Mouse (Mus musculus) skeletal muscle tissue, adult 2 months (tissue): ENCODE results near the gene Gal3st1.
"Not testable (repeated sequence)": the region's sequence is repeated elsewhere in the genome, so short reads cannot be mapped to it uniquely, and the experiment has no call there.

Experiments used
- DNase-seq: peaks from one replicate; pipeline ENCODE4 v3.0.0-alpha.2; 2012; ENCODE audit warnings: low read depth, low spot score

Gal3st1 gene

DNA sequence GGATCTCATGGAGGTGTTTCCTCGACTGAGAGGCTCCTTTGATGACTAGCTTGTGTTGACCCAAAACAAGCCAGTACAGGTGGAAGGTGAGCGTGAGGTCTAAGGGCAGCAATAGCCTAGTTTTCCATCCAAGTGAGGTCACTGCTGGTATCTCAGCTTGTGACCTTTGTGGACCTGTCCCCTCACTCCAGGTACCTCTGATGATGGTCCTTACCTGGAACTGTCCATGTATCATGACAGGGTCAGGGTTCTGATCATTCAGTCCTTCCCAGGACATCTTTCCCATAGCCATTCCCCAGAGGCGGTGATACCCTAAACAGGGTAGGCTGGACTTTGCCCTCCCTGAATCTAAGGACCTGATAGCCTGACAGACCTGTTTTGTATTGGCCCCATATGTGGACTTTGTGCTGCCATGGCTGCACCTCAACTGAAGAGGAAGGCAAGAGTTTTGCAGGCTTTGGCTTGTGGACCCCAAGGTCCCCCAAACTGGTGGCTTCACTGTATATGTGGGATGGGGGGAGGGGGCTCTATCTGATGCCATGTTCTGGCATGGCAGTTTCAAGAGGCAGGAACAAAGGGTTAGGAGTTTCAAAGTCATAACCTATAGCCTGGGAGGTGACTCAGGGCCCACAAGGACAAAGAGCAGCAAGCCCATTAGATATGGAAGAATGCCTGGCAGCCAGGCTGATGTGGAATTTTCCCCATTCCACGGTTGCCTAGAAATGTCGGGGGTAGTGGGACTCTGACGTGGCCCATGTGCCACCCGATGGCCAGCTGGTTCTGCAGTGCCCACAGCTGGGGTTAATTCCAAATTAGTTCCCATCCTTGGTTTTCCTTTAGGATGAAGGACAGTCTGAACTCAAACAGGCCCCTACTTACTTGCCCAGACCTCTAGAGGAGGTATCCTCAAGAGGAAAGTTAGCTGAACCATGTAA is 894 bp upstream of the Gal3st1 start:
- no peak for DNase-seq

DNA sequence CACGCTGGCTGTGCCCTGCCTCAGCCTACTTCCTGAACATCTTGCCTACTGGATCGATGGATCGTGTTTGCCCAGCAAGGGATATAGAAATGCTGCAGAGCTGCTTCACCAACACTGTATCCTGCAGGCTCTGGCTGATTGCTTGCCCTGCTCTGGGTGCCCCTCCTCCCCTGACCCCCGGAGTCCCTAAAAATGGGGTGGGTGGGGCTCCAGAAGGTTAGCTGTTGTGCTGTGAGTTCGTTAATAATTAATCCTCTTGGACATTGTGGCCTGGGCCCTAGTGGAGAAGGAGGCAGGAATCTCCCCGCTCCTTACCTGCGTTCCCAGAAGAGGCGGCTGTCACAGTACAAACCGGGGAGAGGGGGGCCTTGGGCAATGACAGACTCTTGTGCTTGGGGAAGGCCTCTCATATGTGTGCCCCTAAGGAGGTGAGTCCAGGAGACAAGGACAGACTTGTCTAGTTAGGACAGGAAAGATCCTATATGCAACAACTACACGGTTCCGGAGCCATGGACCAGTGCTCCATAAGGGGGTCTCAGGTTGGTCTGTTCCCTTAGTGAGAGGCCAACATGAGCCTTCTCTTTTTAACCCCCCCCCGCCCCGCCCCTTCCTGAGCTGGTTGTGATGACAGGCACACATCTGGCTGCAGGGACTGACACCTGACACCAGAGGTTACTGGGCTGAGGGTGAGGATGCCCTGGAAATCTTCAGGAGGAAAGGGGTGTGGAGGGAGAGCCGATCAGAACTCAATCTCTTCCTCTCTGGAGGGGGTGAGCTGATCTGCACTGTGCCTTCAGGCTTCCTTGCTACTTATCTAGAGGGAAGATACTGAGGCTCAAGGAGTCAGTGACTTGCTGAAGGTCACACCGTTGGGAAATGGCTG is 668 bp downstream of the Gal3st1 start:
- no peak for DNase-seq

DNA sequence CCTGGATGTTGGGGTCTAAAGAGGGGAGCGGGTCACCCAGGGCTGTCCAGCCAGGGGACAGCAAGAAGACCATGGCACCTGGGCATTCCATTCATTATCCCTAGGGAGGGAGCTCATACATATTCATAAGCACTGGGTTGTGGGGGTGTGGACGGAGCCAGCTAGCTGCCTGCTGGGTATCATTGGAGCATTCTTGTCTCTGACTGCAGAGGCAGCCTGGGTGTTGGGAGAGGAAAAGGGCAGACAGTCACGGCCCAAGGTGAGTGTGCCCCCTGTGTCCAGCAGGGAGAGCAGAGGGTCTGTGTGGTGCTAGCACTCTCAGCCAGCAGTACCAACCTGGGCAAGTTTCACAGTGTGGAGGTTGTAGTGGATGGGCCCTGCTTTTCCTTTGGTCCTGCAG is 6.3 kb downstream of the Gal3st1 start:
- no peak for DNase-seq

DNA sequence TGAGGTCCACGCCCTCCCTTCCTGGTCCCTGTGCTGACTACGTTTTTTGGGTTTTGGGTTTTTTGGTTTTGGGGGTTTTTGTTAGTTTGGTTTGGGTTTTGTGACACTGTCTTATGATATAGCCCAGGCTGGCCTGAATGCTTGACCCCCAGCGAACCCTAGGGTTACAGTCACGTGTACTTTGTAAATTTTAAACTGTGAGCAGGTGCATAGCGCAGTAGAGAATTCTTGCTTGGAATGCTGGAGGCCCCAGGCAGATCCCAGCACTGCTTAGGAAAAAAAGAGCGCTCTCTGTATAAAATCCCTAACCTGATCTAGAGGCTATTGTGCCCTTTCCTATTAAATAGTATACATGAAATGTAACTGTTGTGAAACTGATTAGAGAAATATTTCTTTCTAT is 9.7 kb downstream of the Gal3st1 start:
- no peak for DNase-seq

DNA sequence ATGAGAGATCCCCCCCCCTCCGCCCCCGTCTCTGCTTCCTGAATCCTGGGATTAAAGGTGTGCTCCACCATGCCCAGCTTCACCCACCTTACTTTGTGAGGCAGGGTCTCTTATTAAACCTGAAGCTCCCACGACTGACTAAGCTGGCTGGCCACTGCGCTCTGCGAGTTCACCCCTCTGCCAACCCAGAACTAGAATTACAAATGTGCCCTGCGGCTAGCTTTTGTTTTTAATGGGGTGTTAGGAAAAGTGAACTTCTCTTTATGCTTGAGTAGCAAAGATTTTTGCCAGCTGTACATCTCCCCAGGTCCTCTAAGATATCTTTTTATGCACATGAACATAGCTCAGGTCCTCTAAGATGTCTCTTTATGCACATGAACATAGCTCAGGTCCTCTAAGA is 10.5 kb downstream of the Gal3st1 start:
- no peak for DNase-seq

DNA sequence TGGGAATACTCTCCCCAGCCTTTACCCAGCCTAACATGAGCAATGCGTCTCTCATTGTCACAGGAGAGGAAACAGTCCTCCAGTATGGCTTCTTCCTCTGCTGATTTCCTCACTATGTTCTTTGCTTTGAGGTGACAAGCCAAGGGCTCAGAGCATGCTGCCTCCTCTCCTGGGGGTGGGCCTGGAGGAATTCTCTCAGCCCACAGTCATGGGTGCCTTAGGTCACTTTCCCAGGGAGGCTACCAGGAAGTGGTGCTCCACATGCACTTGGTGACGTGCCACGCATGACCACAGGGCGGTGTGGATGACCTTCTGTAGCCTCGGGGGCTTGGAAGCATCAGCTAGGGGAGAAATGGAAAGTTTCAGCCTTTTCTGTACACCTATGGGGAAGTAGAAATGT is 12.1 kb downstream of the Gal3st1 start:
- DNase-seq: no peak

DNA sequence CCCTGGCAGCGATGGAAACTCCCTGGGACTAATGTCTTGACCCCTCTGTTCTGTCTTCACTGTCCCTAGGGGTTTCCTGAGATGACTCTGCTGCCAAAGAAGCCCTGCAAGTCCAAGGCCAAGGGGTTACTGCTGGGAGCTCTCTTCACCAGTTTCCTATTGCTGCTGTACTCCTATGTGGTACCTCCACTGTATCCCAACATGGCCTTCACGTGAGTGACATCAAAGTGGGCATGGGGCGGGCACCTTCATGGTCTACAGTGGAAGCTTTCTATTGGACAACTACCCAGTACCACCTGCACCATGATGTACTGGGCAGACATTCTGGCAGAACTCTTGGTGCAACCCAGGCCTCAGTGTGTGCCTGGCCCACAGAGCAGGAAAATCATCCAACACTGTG is 13.4 kb downstream of the Gal3st1 start:
- no peak for DNase-seq

DNA sequence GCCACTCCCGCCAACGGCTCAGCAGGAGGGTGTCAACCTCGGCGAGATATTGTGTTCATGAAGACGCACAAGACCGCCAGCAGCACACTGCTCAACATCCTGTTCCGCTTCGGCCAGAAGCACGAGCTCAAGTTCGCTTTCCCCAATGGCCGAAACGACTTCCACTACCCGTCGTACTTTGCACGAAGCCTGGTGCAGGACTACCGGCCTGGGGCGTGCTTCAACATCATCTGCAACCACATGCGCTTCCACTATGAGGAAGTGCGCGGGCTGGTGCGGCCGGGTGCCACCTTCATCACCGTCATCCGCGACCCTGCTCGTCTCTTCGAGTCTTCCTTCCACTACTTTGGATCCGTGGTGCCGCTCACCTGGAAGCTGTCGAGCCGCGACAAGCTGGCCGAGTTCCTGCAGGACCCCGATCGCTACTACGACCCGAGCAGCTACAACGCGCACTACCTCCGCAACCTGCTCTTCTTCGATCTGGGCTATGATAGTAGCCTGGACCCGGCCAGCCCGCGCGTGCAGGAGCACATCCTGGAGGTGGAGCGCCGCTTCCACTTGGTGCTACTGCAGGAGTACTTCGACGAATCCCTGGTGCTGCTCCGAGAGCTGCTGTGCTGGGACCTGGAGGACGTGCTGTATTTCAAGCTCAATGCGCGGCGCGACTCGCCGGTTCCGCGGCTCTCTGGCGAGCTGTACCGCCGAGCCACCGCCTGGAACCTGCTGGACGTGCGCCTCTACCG is 14.7 kb downstream of the Gal3st1 start:
- no peak for DNase-seq

DNA sequence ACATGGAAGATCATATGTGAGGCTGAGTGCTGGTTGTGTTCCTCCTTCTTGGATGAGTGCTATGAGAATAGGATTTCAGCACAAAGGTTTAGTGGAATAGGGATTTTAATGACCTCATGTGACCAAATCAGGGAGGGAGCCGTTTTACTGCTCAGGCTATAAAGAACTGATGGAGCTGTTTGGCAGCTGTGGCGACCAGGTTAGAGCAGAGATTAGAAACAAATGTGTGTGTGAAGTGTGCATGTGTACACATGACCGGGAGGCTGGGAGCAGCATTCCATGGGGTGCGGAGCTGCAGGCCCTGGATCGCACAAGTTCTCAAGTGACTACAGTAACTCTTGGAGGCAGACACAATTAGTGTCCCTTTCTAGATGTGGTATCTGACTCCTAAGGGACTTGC is 16.1 kb downstream of the Gal3st1 start:
- no peak for DNase-seq

DNA sequence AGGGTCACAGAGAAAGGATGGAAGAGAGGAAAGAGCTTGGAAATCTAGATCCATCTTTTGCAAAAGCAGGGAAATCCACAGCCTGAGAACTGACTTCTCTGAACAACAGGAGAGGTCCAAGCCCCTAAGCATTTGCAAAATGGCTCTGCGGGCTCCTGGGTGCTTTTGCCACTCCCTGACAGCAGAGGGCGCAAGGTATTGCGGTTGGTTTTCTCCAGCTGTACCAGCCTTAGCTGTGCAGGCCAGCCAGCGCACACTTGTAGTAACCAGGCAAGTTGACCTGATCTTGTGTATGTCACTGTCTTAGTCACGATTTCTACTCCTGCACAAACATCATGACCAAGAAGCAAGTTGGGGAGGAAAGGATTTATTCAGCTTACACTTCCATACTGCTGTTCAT is 18.2 kb downstream of the Gal3st1 start:
- DNase-seq: peak; percentile 7

DNA sequence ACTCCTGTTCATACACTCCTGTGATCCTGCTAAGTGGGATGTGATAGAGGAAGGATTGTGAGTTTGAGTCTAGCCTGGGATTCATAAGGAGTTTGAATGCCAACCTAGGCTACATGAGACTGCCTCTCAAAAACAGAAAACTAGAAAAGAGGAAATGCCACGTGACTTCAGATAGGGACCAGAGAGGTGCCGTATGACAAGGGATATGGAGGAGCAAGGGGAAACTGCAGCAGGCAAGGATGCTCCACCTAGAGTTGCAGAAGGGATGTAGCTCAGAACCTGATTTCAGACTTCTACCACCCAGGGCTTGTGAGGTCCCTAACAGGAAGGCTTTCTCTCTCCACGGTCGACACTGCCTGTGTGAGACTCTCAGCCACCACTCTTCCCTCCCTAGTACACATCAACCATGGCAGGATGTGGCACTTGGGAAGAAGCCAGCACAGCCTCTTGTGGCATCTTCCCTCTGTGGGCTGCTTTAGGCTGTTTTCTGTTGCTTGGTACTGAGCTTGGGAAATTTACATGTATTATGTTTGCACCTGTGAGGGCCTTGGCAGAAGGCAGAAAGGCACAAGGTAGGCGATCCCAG is 21.9 kb downstream of the Gal3st1 start:
- no peak for DNase-seq

DNA sequence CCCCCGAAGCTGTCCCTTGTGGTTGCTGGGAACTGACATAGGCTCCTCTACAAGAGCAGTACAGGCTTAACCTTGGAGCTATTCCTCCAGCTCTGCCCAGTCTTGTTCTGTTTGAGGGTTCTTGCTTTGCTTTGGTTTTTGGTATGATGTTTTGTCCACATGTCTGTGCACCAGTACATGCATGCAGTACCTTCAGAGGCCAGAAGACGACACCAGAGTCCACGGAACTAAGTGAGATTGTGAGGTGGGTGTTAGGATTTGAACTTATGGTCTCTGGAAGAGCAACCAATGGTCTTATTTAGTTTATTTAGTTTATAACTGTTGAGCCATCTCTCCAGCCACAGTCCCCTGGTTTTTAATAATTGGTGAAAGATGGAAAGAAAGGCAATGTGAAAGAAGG is 23.0 kb downstream of the Gal3st1 start:
- DNase-seq: no peak

DNA sequence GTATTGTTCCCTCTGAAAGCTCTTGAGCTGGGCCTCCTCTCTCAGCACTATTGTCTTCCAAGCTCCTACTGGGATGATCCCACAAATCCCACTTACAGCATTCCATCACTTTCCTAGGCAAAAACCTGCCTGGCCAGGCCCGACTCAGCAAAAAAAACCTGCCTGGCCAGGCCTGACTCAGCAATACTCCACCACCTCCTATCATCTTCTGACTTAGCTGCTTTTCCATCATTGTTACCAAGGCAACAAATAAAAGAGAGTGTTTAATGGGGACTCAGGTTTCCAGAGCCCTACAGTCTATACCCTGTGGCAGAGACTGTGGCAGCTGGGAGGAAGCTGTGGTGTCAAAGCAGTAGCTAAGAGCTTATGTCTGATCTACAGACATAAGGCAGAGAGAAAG is 29.2 kb downstream of the Gal3st1 start:
- no peak for DNase-seq

DNA sequence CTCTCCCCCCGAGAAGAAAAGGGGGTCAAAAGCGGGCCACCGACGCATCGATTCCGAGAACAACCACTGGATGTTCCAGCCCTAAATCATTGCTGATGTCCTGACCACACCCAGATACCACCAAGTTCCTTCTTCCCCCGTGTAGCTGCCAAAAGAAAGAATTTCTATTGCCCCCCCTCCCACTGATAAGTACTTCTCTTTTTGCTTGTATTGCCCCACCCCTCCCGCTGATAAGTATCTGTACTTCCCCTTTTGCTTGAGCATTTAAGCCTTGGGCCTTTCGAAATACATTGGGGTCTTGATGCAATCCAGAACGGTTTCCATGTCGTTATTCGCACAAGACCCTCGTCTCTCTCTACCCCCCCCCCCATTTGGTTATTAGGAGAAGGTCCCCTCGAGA is 32.4 kb downstream of the Gal3st1 start:
- DNase-seq: not testable (repeated sequence)

DNA sequence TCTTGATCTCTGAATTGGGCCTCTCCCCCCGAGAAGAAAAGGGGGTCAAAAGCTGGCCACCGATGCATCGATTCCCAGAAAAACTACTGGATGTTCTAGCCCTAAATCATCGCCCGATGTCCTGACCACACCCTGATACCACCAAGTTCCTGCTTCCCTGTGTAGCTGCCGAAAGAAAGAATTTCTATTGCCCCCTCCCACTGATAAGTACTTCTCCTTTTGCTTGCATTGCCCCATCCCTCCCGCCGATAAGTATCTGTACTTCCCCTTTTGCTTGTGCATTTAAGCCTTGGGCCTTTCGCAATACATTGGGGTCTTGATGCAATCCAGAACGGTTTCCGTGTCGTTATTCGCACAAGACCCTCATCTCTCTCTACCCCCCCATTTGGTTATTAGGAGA is 38.7 kb downstream of the Gal3st1 start:
- DNase-seq: not testable (repeated sequence)

DNA sequence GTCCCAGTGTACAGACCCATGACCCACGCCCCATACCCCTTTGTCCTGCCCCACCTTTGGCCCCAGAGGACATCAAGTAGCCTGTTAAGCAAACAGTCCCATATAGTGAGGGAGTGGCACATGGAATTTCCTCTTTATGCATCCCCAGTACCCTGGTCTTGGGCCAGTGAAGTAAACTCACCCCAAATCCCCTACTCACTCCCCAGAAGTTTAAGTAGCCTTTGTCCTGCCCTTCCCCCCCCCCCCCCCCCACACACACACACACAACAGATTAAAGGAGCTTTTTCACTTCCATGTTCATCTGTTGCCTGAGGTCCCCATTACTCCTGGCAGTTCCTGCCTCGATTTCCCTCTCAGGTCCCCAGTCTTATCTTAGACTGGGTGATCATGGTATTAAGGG is 39.9 kb downstream of the Gal3st1 start:
- no peak for DNase-seq

DNA sequence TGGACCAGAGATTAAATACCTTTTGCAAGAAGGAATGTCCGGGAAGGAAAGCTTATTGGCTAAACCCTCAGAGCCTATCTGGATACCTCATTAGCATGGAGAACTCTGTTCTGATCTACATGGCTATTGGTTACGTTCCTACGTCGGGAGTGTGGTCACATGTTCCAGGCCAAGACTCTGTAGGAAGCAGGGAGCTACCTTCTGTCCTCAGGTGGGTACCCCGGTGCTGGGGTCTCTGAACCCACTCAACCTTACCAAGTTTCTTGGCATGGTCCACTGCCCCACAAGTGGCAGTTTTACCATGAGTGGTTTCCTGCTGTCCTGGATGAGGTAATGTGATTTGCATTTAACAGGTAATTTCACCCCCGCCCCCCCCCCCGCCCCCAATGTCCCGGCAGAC is 43.6 kb downstream of the Gal3st1 start:
- DNase-seq: no peak

DNA sequence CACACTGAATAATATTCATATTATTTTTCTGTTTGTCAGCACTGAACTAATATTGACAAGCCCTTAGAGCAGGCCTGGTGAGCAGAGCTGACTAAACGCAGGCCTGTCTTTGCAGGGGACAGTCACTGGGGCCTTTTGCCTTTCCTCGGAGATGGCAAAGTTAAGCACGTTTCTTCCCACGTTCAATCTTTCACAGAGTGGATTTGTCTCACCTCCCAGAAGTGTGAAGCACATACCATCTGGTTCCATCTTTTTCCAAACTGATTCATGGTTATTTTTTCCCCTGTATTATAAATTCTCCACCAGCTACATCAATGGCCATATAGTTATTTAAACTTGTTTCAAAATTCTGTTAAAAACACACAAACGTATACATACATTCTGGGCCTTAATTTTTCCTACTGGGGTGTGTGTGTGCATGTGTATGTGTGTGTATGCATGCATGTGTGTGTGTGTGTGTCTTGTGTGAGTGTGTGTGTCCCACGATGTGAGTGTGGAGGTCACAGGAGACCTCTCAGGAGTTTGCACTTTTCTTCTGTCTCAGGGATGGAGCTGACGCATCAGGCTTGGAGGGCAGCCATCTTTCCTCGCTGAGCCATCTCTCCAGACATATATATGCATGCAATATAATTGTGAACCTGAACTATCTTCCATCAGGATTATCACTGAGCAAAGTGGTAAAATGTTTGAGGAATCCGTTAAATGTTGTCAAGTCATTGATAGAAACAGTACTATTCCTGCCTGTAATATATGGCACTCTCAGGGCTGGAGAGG is 44.3 kb downstream of the Gal3st1 start:
- no peak for DNase-seq

DNA sequence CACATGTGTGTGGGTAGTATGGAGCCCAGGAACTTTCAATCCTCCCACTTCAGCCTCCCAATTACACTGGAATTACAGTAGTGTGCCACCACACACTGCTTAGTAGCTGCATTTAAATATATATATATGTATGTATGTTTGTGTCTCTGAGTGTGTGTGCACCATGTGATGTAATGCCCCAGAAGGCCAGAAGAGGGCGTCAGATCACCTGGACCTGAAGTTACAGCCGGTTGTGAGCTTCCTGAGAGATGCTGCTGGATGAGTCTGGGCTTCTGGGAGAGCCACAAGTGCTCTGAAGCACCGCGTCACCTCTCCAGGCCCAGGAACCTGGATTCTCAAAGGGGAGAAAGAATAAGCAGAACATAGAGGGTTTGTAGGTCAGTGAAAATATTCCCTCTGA is 45.9 kb downstream of the Gal3st1 start:
- no peak for DNase-seq

DNA sequence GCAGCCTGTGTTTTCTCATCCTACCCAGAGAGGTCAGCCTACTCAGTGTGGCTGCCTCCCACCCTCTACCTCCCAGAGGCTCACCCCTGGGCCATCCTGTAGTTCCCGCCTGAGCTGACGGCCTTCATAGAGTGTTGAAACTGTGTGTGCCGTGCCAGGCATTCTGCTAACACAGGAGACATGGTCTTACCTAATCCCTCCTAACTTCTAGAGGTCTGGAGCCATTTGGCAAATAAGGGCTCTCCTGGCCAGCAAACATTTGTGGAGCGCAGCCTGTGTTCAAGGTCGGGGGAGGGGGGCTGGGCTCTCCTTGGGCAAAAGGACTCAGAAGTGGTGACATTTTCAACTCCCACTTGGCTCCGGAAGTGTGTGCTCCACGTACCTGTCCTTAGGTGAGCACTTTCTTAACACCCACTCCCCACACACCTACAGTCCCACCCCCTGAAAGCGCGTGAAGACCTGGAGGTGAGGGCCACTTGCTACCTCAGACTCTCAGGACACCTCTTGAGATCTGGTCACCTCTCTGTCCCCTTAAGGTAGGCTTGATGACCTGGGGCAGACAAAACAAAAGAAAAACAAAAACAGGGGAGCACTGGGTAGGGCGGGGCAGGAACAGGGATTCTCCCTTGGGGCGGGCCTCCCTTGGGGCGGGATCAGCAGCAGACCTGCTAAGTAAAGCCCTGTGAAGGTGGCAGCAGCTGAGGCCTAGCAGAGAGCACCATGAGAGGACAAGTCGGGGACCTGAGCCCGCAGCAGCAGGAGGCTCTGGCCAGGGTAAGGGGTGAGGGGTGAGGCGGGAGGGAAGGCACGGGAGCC is 47.9 kb downstream of the Gal3st1 start, which contains the start of gene Sec14l4:
Sec14l4 (plus strand) TSS at position 337 of the 816 bp plus-strand sequence.
- DNase-seq: no peak
